Mouse (Mus musculus): Measurements from ENCODE around the gene Trank1. TPM values are rescaled to one million over a fixed set of nuclear protein-coding genes. Genes with fewer than 3 reads are reported as not detected.

Trank1 gene
- polyA plus RNA-seq, 1 experiment from 2014 or later = 6.1 TPM

- no peak overlapping the region for H3K4me2 ChIP-seq (replicated peaks)
- H3K4me3 ChIP-seq (replicated peaks) = no peak overlapping the region
- H3K9me3 ChIP-seq = no peaks in the 10 kb centered on the region
- no peak for ATAC-seq
- peaks cover 5% of the 10 kb centered on the region; the same call in 1 of the 2 replicates for H3K27me3 ChIP-seq
- WGBS = 87% methylated on average over 2 of the region's 2 CpGs
- H3K36me3 ChIP-seq = no peaks in the 10 kb centered on the region
- H3K9ac ChIP-seq (replicated peaks) = no peak overlapping the region
- peaks cover 23% of the 10 kb centered on the region for H3K4me1 ChIP-seq (replicated peaks)
- no peak overlapping the region for H3K27ac ChIP-seq
Observed at GRCm38 (mm10) chr9:111286468-111286867, 25.1 kb upstream of the Trank1 start.

- H3K4me2 ChIP-seq (replicated peaks) = no peak overlapping the region
- H3K27ac ChIP-seq = no peak overlapping the region
- 97% methylated on average over 4 of the region's 4 CpGs for WGBS
- H3K9ac ChIP-seq (replicated peaks) = no peak overlapping the region
- H3K4me1 ChIP-seq (replicated peaks) = peaks cover 23% of the 10 kb centered on the region
- no peaks in the 10 kb centered on the region for H3K9me3 ChIP-seq
- H3K36me3 ChIP-seq = no peaks in the 10 kb centered on the region
- ATAC-seq = no peak
- peaks cover 5% of the 10 kb centered on the region; the same call in 1 of the 2 replicates for H3K27me3 ChIP-seq
- no peak overlapping the region for H3K4me3 ChIP-seq (replicated peaks)
Observed at GRCm38 (mm10) chr9:111287956-111288355, 23.6 kb upstream of the Trank1 start.

- no peaks in the 10 kb centered on the region for H3K9me3 ChIP-seq
- H3K36me3 ChIP-seq = no peaks in the 10 kb centered on the region
- no peak overlapping the region for H3K9ac ChIP-seq (replicated peaks)
- WGBS = 62% methylated on average over 9 of the region's 9 CpGs
- H3K27me3 ChIP-seq = peaks cover 5% of the 10 kb centered on the region; the same call in 1 of the 2 replicates
- no peak overlapping the region for H3K27ac ChIP-seq
- peaks cover 23% of the 10 kb centered on the region for H3K4me1 ChIP-seq (replicated peaks)
- H3K4me2 ChIP-seq (replicated peaks) = no peak overlapping the region
- no peak for ATAC-seq
- H3K4me3 ChIP-seq (replicated peaks) = no peak overlapping the region
Observed at GRCm38 (mm10) chr9:111289294-111289831, 22.2 kb upstream of the Trank1 start.

- Histone ChIP-seq H3K9ac (replicated peaks) (no peak overlapping the region), H3K4me3 (replicated peaks) (no peak overlapping the region), H3K4me2 (replicated peaks) (0 out of 2 replicates have a peak overlapping the region, but pooled peaks have one; percentile 11), H3K4me1 (replicated peaks) (peaks cover 18% of the 10 kb centered on the region), H3K9me3 (no peaks in the 10 kb centered on the region), H3K36me3 (no peaks in the 10 kb centered on the region), H3K27ac (no peak overlapping the region), H3K27me3 (peaks cover 5% of the 10 kb centered on the region; the same call in 1 of the 2 replicates)
- WGBS = 15% methylated on average over 21 of the region's 21 CpGs
- ATAC-seq = peak; percentile 72
Observed at GRCm38 (mm10) chr9:111289832-111290339, 21.7 kb upstream of the Trank1 start.

- 69% methylated on average over 11 of the region's 11 CpGs for WGBS
- ATAC-seq = peak; percentile 25; the same call in 1 of the 2 replicates
Observed at GRCm38 (mm10) chr9:111290539-111291100, 20.9 kb upstream of the Trank1 start.

GRCm38 (mm10) chr9:111293234-111293633 is 18.3 kb upstream of the Trank1 start:
- no peak for ATAC-seq
- no peak overlapping the region for H3K4me2 ChIP-seq (replicated peaks)
- H3K9ac ChIP-seq (replicated peaks) = no peak overlapping the region
- peaks cover 5% of the 10 kb centered on the region; the same call in 1 of the 2 replicates for H3K27me3 ChIP-seq
- H3K4me3 ChIP-seq (replicated peaks) = no peak overlapping the region
- H3K27ac ChIP-seq = no peak overlapping the region
- no peaks in the 10 kb centered on the region for H3K9me3 ChIP-seq
- H3K4me1 ChIP-seq (replicated peaks) = peaks cover 6% of the 10 kb centered on the region; the same call in 1 of the 2 replicates
- no peaks in the 10 kb centered on the region for H3K36me3 ChIP-seq
- WGBS = 84% methylated on average over 4 of the region's 4 CpGs

More at GRCm38 (mm10) chr9:111290539-111291100, 20.9 kb upstream of the Trank1 start:
- H3K36me3 ChIP-seq = no peaks in the 10 kb centered on the region
- no peak overlapping the region for H3K27ac ChIP-seq
- H3K27me3 ChIP-seq = peaks cover 5% of the 10 kb centered on the region; the same call in 1 of the 2 replicates
- no peak overlapping the region for H3K4me3 ChIP-seq (replicated peaks)
- H3K9ac ChIP-seq (replicated peaks) = no peak overlapping the region
- no peak overlapping the region for H3K4me2 ChIP-seq (replicated peaks)
- H3K9me3 ChIP-seq = no peaks in the 10 kb centered on the region
- peaks cover 12% of the 10 kb centered on the region for H3K4me1 ChIP-seq (replicated peaks)

- 94% methylated on average over 6 of the region's 6 CpGs for WGBS
- no peaks in the 10 kb centered on the region for H3K36me3 ChIP-seq
- H3K4me1 ChIP-seq (replicated peaks) = peaks cover 2% of the 10 kb centered on the region; the same call in 1 of the 2 replicates
- H3K27ac ChIP-seq = no peak overlapping the region
- H3K9me3 ChIP-seq = no peaks in the 10 kb centered on the region
- no peak for ATAC-seq
- H3K4me2 ChIP-seq (replicated peaks) = no peak overlapping the region
- H3K27me3 ChIP-seq = peaks cover 5% of the 10 kb centered on the region; the same call in 1 of the 2 replicates
- no peak overlapping the region for H3K9ac ChIP-seq (replicated peaks)
- no peak overlapping the region for H3K4me3 ChIP-seq (replicated peaks)
Observed at GRCm38 (mm10) chr9:111294911-111295310, 16.6 kb upstream of the Trank1 start.

GRCm38 (mm10) chr9:111295323-111295722 is 16.2 kb upstream of the Trank1 start:
- Histone ChIP-seq H3K4me1 (replicated peaks) (no peaks in the 10 kb centered on the region; the same call in 1 of the 2 replicates), H3K4me2 (replicated peaks) (no peak overlapping the region), H3K9me3 (no peaks in the 10 kb centered on the region), H3K27me3 (peaks cover 5% of the 10 kb centered on the region; the same call in 1 of the 2 replicates), H3K4me3 (replicated peaks) (no peak overlapping the region), H3K36me3 (no peaks in the 10 kb centered on the region), H3K9ac (replicated peaks) (no peak overlapping the region), H3K27ac (no peak overlapping the region)
- WGBS = 76% methylated on average over 2 of the region's 2 CpGs
- no peak for ATAC-seq

GRCm38 (mm10) chr9:111296433-111296832 is 15.1 kb upstream of the Trank1 start:
- no peak for ATAC-seq
- no peaks in the 10 kb centered on the region for H3K4me1 ChIP-seq (replicated peaks)
- WGBS = 76% methylated on average over 7 of the region's 7 CpGs
- H3K4me2 ChIP-seq (replicated peaks) = no peak overlapping the region
- no peaks in the 10 kb centered on the region for H3K27me3 ChIP-seq
- H3K4me3 ChIP-seq (replicated peaks) = no peak overlapping the region
- H3K27ac ChIP-seq = no peak overlapping the region
- no peaks in the 10 kb centered on the region for H3K36me3 ChIP-seq
- H3K9me3 ChIP-seq = no peaks in the 10 kb centered on the region
- H3K9ac ChIP-seq (replicated peaks) = no peak overlapping the region

- H3K36me3 ChIP-seq = no peaks in the 10 kb centered on the region
- H3K9me3 ChIP-seq = no peaks in the 10 kb centered on the region
- no peak overlapping the region for H3K4me3 ChIP-seq (replicated peaks)
- no peak overlapping the region for H3K27ac ChIP-seq
- no peak overlapping the region for H3K9ac ChIP-seq (replicated peaks)
- no peak for ATAC-seq
- H3K4me2 ChIP-seq (replicated peaks) = no peak overlapping the region
- H3K27me3 ChIP-seq = no peaks in the 10 kb centered on the region
- 0 out of 2 replicates have a peak, but pooled peaks cover 8% of the 10 kb centered on the region for H3K4me1 ChIP-seq (replicated peaks)
- 86% methylated on average over 2 of the region's 2 CpGs for WGBS
Observed at GRCm38 (mm10) chr9:111298606-111299005, 12.9 kb upstream of the Trank1 start.

- Histone ChIP-seq H3K9ac (replicated peaks) (no peak overlapping the region), H3K9me3 (no peaks in the 10 kb centered on the region), H3K36me3 (no peaks in the 10 kb centered on the region), H3K4me1 (replicated peaks) (0 out of 2 replicates have a peak, but pooled peaks cover 8% of the 10 kb centered on the region), H3K27ac (no peak overlapping the region), H3K27me3 (no peaks in the 10 kb centered on the region), H3K4me3 (replicated peaks) (no peak overlapping the region), H3K4me2 (replicated peaks) (no peak overlapping the region)
- WGBS = 52% methylated on average over 12 of the region's 12 CpGs
- ATAC-seq = no peak
Observed at GRCm38 (mm10) chr9:111302196-111302831, 9.2 kb upstream of the Trank1 start.

- no peak for ATAC-seq
- no peak overlapping the region for H3K4me3 ChIP-seq (replicated peaks)
- H3K4me1 ChIP-seq (replicated peaks) = 0 out of 2 replicates have a peak, but pooled peaks cover 8% of the 10 kb centered on the region
- H3K27me3 ChIP-seq = peaks cover 4% of the 10 kb centered on the region
- no peak overlapping the region for H3K9ac ChIP-seq (replicated peaks)
- H3K4me2 ChIP-seq (replicated peaks) = no peak overlapping the region
- no peaks in the 10 kb centered on the region for H3K9me3 ChIP-seq
- no peaks in the 10 kb centered on the region for H3K36me3 ChIP-seq
- 90% methylated on average over 6 of the region's 6 CpGs for WGBS
- H3K27ac ChIP-seq = no peak overlapping the region
Observed at GRCm38 (mm10) chr9:111304036-111304435, 7.5 kb upstream of the Trank1 start.

Measured in midbrain, embryonic 13.5 days (tissue).